Comparison of ENCODE assay signal across 7 mouse cellular contexts in the genomic region with DNA sequence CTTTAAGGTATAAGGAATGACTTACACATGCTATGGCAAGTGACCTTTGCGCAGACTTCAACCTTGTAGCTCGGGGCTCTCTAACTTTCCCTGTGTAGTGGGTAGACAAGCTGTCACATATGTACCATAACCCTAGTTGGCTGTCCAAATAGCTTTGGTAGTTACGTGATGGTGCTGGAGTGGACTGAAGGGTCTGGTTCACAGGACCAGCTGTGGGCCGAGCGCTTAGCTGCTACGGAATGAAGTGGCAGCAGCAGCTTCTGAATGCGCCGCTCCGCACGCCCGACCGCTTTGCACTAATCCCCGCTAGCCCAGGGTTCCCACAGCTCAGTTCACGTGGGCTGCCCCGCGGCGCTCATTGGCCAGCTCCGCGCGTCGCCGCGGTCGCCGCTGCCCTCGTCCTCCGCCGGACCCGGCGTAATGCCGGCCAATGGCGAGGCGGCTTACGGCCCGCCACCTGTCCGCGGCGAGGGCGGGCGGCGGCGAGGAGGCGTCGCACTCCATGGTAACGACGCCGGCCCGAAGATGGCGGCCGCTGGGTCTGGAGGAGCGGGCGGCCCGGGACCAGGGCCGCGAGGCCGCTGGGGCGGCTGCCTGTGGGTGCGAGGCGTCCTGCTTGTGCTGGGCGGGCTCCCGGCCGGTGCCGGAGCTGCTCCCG. TPM values are rescaled to one million over a fixed set of nuclear protein-coding genes. Genes with fewer than 3 reads are reported as not detected.
DNase-seq lines count a peak whose midpoint lies in the region; ATAC-seq and TF ChIP-seq lines count a peak whose summit lies in the region.

A gene (plus strand): TSS at position 498 of the 658 bp plus-strand sequence.

- ATAC-seq in embryonic facial prominence, embryonic 12.5 days (ENCODE audit: insufficient number of reproducible peaks, insufficient read depth, low FRiP score, low TSS enrichment) = peak; percentile 96
- peak; percentile 97 for ATAC-seq in limb, embryonic 12.5 days (ENCODE audit: insufficient number of reproducible peaks, insufficient read depth, low FRiP score, low TSS enrichment, low read depth)
- ATAC-seq in midbrain, embryonic 15.5 days (replicated peaks) = peak; percentile 98

- no peaks in the 10 kb centered on the region for H3K27me3 ChIP-seq in embryonic facial prominence, embryonic 12.5 days
- H3K27me3 ChIP-seq in kidney, adult 2 months (replicated peaks; ENCODE audit: control insufficient read depth, insufficient read depth, low read length) = no peaks in the 10 kb centered on the region
- no peaks in the 10 kb centered on the region for H3K27me3 ChIP-seq in limb, embryonic 12.5 days
- H3K27me3 ChIP-seq in midbrain, embryonic 15.5 days (replicated peaks) = no peaks in the 10 kb centered on the region
- H3K27me3 ChIP-seq in spleen, adult 2 months (ENCODE audit: control insufficient read depth, insufficient read depth, low read length) = no peaks in the 10 kb centered on the region

- peaks cover 28% of the 10 kb centered on the region for H3K4me1 ChIP-seq in embryonic facial prominence, embryonic 12.5 days
- peaks cover 19% of the 10 kb centered on the region for H3K4me1 ChIP-seq in kidney, adult 2 months (ENCODE audit: control insufficient read depth, insufficient read depth, low read length)
- H3K4me1 ChIP-seq in limb, embryonic 12.5 days (replicated peaks) = peaks cover 28% of the 10 kb centered on the region
- peaks cover 45% of the 10 kb centered on the region for H3K4me1 ChIP-seq in midbrain, embryonic 15.5 days
- no peaks in the 10 kb centered on the region; the same call in 1 of the 2 replicates for H3K4me1 ChIP-seq in spleen, adult 2 months (ENCODE audit: control insufficient read depth, insufficient read depth, insufficient read length)

- peak within 1 kb of the TSS; percentile 84 for H3K4me3 ChIP-seq in embryonic facial prominence, embryonic 12.5 days
- H3K4me3 ChIP-seq in kidney, adult 2 months (ENCODE audit: insufficient read depth, low read depth, low read length) = peak within 1 kb of the TSS; percentile 68
- H3K4me3 ChIP-seq in limb, embryonic 12.5 days (replicated peaks) = peak within 1 kb of the TSS; percentile 81
- H3K4me3 ChIP-seq in midbrain, embryonic 15.5 days = peak within 1 kb of the TSS; percentile 66
- H3K4me3 ChIP-seq in spleen, adult 2 months (ENCODE audit: extremely low read depth, insufficient read depth, insufficient read length) = peak within 1 kb of the TSS; percentile 95

- peak within 1 kb of the TSS; percentile 76 for H3K27ac ChIP-seq in embryonic facial prominence, embryonic 12.5 days
- H3K27ac ChIP-seq in kidney, adult 2 months (ENCODE audit: insufficient read depth, low read depth, low read length) = peak within 1 kb of the TSS; percentile 88
- peak within 1 kb of the TSS; percentile 76 for H3K27ac ChIP-seq in limb, embryonic 12.5 days
- H3K27ac ChIP-seq in midbrain, embryonic 15.5 days = peak within 1 kb of the TSS; percentile 81
- H3K27ac ChIP-seq in spleen, adult 2 months (ENCODE audit: insufficient read depth, low read length) = no peak within 1 kb of the TSS

- peak within 1 kb of the TSS; percentile 90 for H3K4me2 ChIP-seq in embryonic facial prominence, embryonic 12.5 days (replicated peaks)
- peak within 1 kb of the TSS; percentile 80 for H3K4me2 ChIP-seq in limb, embryonic 12.5 days
- peak within 1 kb of the TSS; percentile 74 for H3K4me2 ChIP-seq in midbrain, embryonic 15.5 days

- no peak for TF ChIP-seq CTCF in kidney, adult 2 months (conservative IDR thresholded peaks at IDR 0.05; ENCODE audit: insufficient read depth, insufficient read length, low read depth, low read length)
- TF ChIP-seq CTCF in spleen, adult 2 months (IDR thresholded peaks at IDR 0.05; ENCODE audit: extremely low read depth, insufficient read depth, insufficient read length, insufficient replicate concordance) = no peak

- peak; percentile 94 for DNase-seq in adrenal gland, postnatal 25 days
- peak; percentile 89 to 95 for DNase-seq in heart, adult 18-20 months
- DNase-seq in kidney, adult 2 months = peak; percentile 96
- DNase-seq in spleen, adult 2 months (ENCODE audit: low read depth in 1 of 2, low spot score in 2 of 2) = peak; percentile 50 to 85

- H3K9ac ChIP-seq in embryonic facial prominence, embryonic 12.5 days = peak within 1 kb of the TSS; percentile 67
- peak within 1 kb of the TSS; percentile 73 for H3K9ac ChIP-seq in limb, embryonic 12.5 days (replicated peaks)
- peak within 1 kb of the TSS; percentile 75 for H3K9ac ChIP-seq in midbrain, embryonic 15.5 days

- H3K36me3 ChIP-seq in embryonic facial prominence, embryonic 12.5 days = peaks cover 32% of the 10 kb centered on the region
- peaks cover 3% of the 10 kb centered on the region for H3K36me3 ChIP-seq in kidney, adult 2 months (ENCODE audit: control insufficient read depth, insufficient read depth, low read length)
- peaks cover 40% of the 10 kb centered on the region for H3K36me3 ChIP-seq in limb, embryonic 12.5 days
- H3K36me3 ChIP-seq in midbrain, embryonic 15.5 days (replicated peaks) = peaks cover 11% of the 10 kb centered on the region
- H3K36me3 ChIP-seq in spleen, adult 2 months (ENCODE audit: control insufficient read depth, insufficient read depth, low read length) = peaks cover 15% of the 10 kb centered on the region

- WGBS in embryonic facial prominence, embryonic 12.5 days = under 1% methylated on average over 61 of the region's 64 CpGs
- under 1% methylated on average over 64 of the region's 64 CpGs for WGBS in kidney, adult 2 months
- WGBS in limb, embryonic 12.5 days = under 1% methylated on average over 64 of the region's 64 CpGs
- under 1% methylated on average over 62 of the region's 64 CpGs for WGBS in midbrain, embryonic 15.5 days
- WGBS in spleen, adult 2 months = 1% methylated on average over 63 of the region's 64 CpGs

- no peaks in the 10 kb centered on the region for H3K9me3 ChIP-seq in embryonic facial prominence, embryonic 12.5 days
- H3K9me3 ChIP-seq in limb, embryonic 12.5 days = no peaks in the 10 kb centered on the region
- no peaks in the 10 kb centered on the region for H3K9me3 ChIP-seq in midbrain, embryonic 15.5 days

- TF ChIP-seq POLR2A in kidney, adult 2 months (IDR thresholded peaks at IDR 0.05; ENCODE audit: low read depth, low read length) = peak; percentile 89
- TF ChIP-seq POLR2A in spleen, adult 2 months (IDR thresholded peaks at IDR 0.05; ENCODE audit: low read depth, low read length) = no peak

RNA-seq across cellular contexts. Expression of the gene that starts here (rescaled TPM):
- total RNA-seq in adrenal gland, postnatal 25 days (2021) = 15.5 and 19.5 TPM in 2 replicates
- 1.8 and 3.4 TPM in 2 replicates for polyA plus RNA-seq in embryonic facial prominence, embryonic 12.5 days (2016; fragmentation: Nextera tagmentation; extraction: Ambion mirVana)
- 1 to 10 TPM; 2.1 to 2.7 TPM for total RNA-seq in heart, adult 18-20 months (2021)
- polyA plus RNA-seq in kidney, adult 2 months (2012; rRNA removed) = 3.1 and 4.8 TPM in 2 replicates
- polyA plus RNA-seq in limb, embryonic 12.5 days (2016; fragmentation: Nextera tagmentation; extraction: Ambion mirVana) = 3.6 TPM in 2 replicates
- polyA plus RNA-seq in midbrain, embryonic 15.5 days (2015; fragmentation: Nextera tagmentation; extraction: Ambion mirVana) = 5.1 and 6.6 TPM in 2 replicates
- polyA plus RNA-seq in spleen, adult 2 months (2012; rRNA removed) = 0.53 and 1.3 TPM in 2 replicates
